Mouse (Mus musculus): ENCODE measurements at regions not wholly inside any gene's neighbourhood (a gene's known extent, or its start where the extent isn't known, plus 50 kb on each side); places are given as distances from the start of the nearest gene placed in this dataset.

DNA sequence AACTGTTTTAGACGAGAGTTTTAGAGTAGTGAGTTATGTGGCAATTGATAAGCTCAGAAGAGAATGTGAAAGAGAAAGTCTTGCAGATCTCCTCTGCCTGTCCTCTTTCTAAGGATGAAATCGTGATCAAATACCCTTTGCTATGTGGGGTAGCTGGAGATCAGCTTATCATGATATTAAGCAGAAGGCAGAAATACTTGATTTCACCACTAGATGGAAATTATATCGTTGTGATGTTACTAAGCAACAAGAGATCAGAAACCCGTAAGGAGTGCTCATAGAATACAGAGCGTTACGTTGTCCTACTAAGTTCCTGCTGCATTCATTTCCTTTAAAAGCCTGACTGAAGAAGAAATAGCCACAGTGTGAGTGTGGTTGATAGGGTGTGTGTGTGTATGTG is 219.3 kb downstream of the Brms1l start:
- H3K27ac ChIP-seq: no peak overlapping the region
- H3K27me3 ChIP-seq: peaks cover 18% of the 10 kb centered on the region
- H3K4me3 ChIP-seq: no peak overlapping the region
- no peak overlapping the region for H3K4me2 ChIP-seq
- 87% methylated on average over 6 of the region's 6 CpGs for WGBS
- H3K4me1 ChIP-seq (replicated peaks): no peaks in the 10 kb centered on the region
- H3K9ac ChIP-seq: no peak overlapping the region
- no peak for ATAC-seq (ENCODE audit: low FRiP score)
- 0 out of 2 replicates have a peak, but pooled peaks cover 2% of the 10 kb centered on the region for H3K9me3 ChIP-seq
- H3K36me3 ChIP-seq: no peaks in the 10 kb centered on the region

DNA sequence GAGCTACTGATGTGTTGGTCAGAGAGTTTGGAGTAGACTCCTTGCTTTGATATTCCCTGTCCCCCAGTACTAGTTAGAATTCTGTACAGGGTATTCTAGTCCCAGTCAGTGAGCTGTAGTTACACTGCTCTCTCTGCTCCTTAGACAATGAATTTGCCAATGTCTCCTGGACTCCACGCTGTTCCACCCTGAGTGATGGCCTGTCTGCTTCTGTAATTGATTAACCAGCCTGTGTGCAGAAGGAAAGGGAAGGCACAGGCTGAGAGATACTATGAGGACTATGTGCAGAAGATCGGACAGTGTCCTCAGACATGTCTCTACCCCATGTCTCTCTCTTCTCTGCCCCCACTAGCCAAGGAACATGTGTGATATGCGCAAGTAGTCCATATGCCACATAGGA is 209.9 kb downstream of the Brms1l start:
- H3K4me1 ChIP-seq (replicated peaks): no peaks in the 10 kb centered on the region
- H3K27ac ChIP-seq: no peak overlapping the region
- H3K27me3 ChIP-seq: no peaks in the 10 kb centered on the region; the same call in 1 of the 2 replicates
- ATAC-seq (ENCODE audit: low FRiP score): no peak
- no peak overlapping the region for H3K9ac ChIP-seq
- H3K36me3 ChIP-seq: no peaks in the 10 kb centered on the region
- WGBS: 65% methylated on average over 3 of the region's 3 CpGs
- H3K4me2 ChIP-seq: no peak overlapping the region
- H3K4me3 ChIP-seq: no peak overlapping the region
- H3K9me3 ChIP-seq: 0 out of 2 replicates have a peak, but pooled peaks cover 4% of the 10 kb centered on the region

DNA sequence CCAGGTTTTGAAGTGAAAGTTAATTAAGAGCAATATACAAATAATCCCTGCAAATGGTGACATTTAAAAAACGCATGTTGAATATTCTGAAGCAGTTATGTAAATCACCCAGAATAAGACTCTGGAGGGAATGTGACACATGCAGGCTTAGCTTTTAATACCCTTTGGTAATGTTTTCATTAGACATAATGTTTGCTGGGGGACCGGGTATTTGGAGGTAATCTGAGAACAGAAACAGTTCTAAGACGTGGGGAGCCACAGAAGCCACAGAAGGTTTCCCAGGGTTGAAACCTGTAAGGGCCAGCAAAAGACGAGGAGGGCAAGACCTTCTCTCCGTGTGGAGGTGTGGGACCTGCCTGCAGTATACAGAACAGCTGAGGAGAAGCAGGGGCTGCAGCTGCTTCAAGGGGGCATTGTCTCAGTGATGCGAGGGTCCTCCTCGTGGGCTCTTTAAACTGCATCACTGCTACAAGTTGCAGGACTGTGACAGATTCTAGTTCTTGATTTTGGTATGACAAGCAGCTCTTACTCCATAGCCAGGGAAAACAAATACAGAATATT is 184.9 kb downstream of the Brms1l start:
- no peaks in the 10 kb centered on the region for H3K9me3 ChIP-seq
- 27% methylated on average over 7 of the region's 7 CpGs for WGBS
- H3K27ac ChIP-seq: no peak overlapping the region
- ATAC-seq (ENCODE audit: low FRiP score): no peak
- no peak overlapping the region for H3K4me3 ChIP-seq
- H3K9ac ChIP-seq: no peak overlapping the region
- no peak overlapping the region for H3K4me2 ChIP-seq
- H3K4me1 ChIP-seq (replicated peaks): peaks cover 4% of the 10 kb centered on the region
- no peaks in the 10 kb centered on the region for H3K36me3 ChIP-seq
- H3K27me3 ChIP-seq: no peaks in the 10 kb centered on the region

DNA sequence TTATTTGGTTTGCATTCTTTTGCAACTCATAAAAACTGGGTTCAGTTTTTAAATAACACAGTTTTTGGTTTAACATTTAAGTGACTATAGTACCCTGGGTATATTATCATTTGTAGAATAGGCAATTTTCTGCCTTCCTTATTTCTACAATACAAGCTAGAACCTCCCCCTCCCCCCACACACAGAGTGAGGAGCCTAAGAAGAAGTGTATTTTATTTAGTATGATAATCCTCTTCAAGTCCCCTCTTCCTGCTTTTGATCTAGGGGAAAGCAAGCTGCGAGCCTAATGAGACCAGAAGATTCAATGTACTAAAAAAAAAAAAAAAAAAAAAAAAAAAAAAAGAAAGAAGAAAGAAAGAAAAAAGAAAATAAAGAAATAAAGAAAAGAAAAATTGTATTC is 184.4 kb downstream of the Brms1l start:
- Histone ChIP-seq H3K27me3 (no peaks in the 10 kb centered on the region), H3K9ac (no peak overlapping the region), H3K36me3 (no peaks in the 10 kb centered on the region), H3K9me3 (no peaks in the 10 kb centered on the region), H3K4me2 (no peak overlapping the region), H3K4me1 (replicated peaks) (peaks cover 4% of the 10 kb centered on the region), H3K27ac (no peak overlapping the region), H3K4me3 (no peak overlapping the region)
- ATAC-seq (ENCODE audit: low FRiP score): no peak
- 28% methylated on average over 1 of the region's 1 CpGs for WGBS

DNA sequence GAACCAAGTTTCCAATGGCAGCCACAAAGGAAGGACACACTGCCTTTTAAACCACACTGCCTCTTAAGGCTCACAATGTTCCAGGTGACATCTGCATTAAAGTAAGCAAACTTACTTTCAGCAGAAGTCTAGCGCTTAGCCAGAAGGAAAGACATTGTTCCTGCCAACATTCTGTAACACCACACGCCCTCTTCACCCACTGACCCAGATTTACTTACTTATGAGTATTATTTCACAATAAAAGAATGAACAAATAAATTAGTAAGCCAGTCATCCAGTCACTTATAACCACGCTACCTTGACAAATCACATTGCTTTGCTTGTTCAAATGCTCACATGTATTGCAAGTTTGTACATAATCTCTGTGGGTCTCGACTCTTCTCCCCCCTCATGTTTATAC is 173.9 kb downstream of the Brms1l start:
- no peaks in the 10 kb centered on the region for H3K9me3 ChIP-seq
- no peak overlapping the region for H3K9ac ChIP-seq
- H3K27ac ChIP-seq: no peak overlapping the region
- 80% methylated on average over 4 of the region's 4 CpGs for WGBS
- H3K27me3 ChIP-seq: 0 out of 2 replicates have a peak, but pooled peaks cover 5% of the 10 kb centered on the region
- no peak overlapping the region for H3K4me2 ChIP-seq
- no peak overlapping the region for H3K4me3 ChIP-seq
- peaks cover 5% of the 10 kb centered on the region for H3K4me1 ChIP-seq (replicated peaks)
- no peaks in the 10 kb centered on the region for H3K36me3 ChIP-seq
- no peak for ATAC-seq (ENCODE audit: low FRiP score)

DNA sequence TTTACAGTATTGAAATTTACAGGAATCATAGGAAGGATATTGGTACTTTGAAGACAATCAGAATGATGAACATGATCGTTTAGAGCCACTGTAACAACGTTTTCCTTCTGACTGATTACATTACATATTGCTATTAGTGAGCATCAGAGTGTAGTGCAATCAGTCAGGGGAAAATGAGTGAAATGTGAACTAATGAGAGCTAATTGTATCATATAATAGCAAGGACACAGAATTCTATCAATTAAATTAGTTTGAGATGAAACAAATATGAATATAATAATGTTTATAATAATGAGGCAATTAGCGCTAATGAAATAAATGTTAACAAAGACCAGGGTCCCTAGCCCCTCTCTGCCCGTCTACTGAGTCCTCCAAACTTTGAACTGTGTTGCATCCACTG is 169.7 kb downstream of the Brms1l start:
- Histone ChIP-seq H3K4me2 (no peak overlapping the region), H3K4me1 (replicated peaks) (peaks cover 10% of the 10 kb centered on the region), H3K9ac (no peak overlapping the region), H3K27ac (no peak overlapping the region), H3K36me3 (no peaks in the 10 kb centered on the region), H3K9me3 (no peaks in the 10 kb centered on the region), H3K4me3 (no peak overlapping the region), H3K27me3 (no peaks in the 10 kb centered on the region)
- WGBS: 61% methylated on average over 4 of the region's 4 CpGs
- ATAC-seq (ENCODE audit: low FRiP score): no peak

DNA sequence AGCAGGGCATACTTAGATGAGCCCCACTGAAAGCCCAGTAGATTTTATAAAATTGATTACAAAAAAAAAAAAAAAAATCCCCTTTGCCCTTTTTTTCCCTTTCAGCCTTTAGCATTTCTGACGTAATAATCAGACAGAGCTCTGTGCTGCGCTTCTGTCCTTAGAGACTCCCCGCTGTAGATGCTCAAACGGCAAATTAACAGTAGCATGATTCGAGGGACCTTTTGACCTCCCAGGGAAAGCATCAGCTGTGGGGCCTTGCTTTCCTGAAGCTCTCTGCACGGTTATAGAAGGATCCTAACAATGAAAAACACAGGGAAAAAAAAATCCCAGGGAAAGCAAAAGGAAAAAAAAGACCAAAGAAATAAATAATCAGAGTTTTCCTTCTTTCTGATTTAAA is 169.2 kb downstream of the Brms1l start:
- 8% methylated on average over 6 of the region's 6 CpGs for WGBS
- H3K36me3 ChIP-seq: no peaks in the 10 kb centered on the region
- ATAC-seq (ENCODE audit: low FRiP score): no peak
- no peaks in the 10 kb centered on the region for H3K9me3 ChIP-seq
- H3K27ac ChIP-seq: 0 out of 2 replicates have a peak overlapping the region, but pooled peaks have one; percentile 18
- no peak overlapping the region for H3K4me3 ChIP-seq
- H3K4me1 ChIP-seq (replicated peaks): peaks cover 10% of the 10 kb centered on the region
- H3K4me2 ChIP-seq: no peak overlapping the region
- no peaks in the 10 kb centered on the region for H3K27me3 ChIP-seq
- no peak overlapping the region for H3K9ac ChIP-seq

DNA sequence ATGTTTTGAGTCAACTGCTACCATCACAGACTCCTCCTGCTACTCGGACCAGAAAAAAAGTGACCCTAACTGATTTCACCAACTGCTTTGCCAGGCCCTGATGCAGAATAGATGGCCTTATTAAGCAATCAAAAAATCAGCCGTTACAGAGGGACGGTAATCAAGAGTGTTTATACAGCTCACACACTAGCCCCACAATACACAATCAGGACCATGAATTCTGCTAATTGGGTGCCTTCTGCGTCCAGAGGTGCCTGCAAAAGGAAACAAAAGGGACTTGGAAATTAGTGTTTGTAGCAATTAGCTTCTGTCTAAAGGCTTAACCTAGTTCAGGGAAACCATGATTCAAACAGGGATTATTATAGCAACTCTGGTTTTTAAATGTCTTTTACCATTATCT is 168.4 kb downstream of the Brms1l start:
- Histone ChIP-seq H3K9me3 (no peaks in the 10 kb centered on the region), H3K27me3 (no peaks in the 10 kb centered on the region), H3K9ac (no peak overlapping the region), H3K4me2 (no peak overlapping the region), H3K27ac (no peak overlapping the region), H3K4me1 (replicated peaks) (peaks cover 10% of the 10 kb centered on the region), H3K36me3 (no peaks in the 10 kb centered on the region), H3K4me3 (no peak overlapping the region)
- WGBS: 18% methylated on average over 4 of the region's 4 CpGs
- ATAC-seq (ENCODE audit: low FRiP score): 0 out of 2 replicates have a peak, but pooled peaks have one; percentile 19

DNA sequence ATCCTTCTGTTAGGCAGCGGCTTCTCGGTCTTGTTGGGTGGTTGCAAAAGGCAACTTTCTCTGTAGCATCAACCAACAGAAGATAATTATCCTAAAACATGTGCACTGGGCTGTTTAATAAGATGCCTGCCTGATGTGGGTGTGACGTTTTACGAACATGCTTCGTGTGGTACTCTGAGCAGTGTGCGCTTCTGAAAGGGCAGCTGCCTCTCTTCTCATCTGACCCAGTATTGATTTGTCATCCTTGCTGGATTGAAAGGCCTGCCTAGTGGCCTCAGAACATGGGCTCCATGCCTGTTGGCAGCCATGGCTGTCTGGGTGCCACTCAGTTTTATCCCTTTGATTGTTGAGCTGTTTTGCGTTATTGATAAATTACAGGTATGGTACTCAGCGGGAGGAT is 167.4 kb downstream of the Brms1l start:
- Histone ChIP-seq H3K4me2 (no peak overlapping the region), H3K36me3 (no peaks in the 10 kb centered on the region), H3K27me3 (no peaks in the 10 kb centered on the region), H3K9me3 (no peaks in the 10 kb centered on the region), H3K9ac (no peak overlapping the region), H3K4me3 (no peak overlapping the region), H3K4me1 (replicated peaks) (peaks cover 10% of the 10 kb centered on the region), H3K27ac (no peak overlapping the region)
- WGBS: 56% methylated on average over 8 of the region's 8 CpGs
- ATAC-seq (ENCODE audit: low FRiP score): no peak

DNA sequence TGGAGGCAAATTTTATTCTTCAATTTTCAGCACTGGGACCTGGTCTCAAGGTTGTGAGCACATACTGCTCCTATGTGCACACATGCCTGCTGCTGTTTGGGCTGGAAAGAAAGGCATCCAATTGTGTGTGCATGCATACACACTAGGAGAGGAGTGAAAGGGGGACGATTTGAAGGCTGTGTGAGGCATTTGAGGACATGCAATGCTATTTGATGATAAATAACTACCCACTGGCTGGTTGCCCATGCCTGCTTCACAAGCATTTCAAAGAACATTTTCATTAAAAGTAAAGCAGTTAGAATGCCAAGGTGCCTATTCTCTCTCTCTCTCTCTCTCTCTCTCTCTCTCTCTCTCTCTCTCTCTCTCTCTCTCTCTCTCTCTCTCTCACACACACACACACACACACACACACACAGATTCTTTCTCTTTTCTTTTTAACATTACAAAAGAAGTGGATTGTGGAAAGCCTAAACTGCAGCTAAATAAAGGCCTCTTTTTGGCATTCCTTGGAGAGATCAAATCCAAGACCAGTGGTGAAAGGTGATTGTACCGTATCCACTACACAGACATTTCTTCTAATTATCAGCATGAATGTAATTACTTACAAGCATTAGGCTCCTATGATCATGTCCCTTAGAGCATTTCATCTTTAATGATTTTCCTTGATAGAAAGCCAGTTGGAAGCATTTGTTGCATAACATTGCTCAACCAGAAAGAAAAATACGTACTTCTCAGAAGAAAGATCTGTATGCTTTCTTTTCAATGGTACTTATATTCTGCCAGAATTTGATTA is 160.7 kb downstream of the Brms1l start:
- Histone ChIP-seq H3K4me3 (no peak overlapping the region), H3K4me2 (no peak overlapping the region), H3K36me3 (no peaks in the 10 kb centered on the region), H3K27me3 (no peaks in the 10 kb centered on the region), H3K4me1 (replicated peaks) (peaks cover 4% of the 10 kb centered on the region), H3K27ac (no peak overlapping the region), H3K9me3 (no peaks in the 10 kb centered on the region), H3K9ac (no peak overlapping the region)
- ATAC-seq (ENCODE audit: low FRiP score): no peak
- 39% methylated on average over 3 of the region's 3 CpGs for WGBS

DNA sequence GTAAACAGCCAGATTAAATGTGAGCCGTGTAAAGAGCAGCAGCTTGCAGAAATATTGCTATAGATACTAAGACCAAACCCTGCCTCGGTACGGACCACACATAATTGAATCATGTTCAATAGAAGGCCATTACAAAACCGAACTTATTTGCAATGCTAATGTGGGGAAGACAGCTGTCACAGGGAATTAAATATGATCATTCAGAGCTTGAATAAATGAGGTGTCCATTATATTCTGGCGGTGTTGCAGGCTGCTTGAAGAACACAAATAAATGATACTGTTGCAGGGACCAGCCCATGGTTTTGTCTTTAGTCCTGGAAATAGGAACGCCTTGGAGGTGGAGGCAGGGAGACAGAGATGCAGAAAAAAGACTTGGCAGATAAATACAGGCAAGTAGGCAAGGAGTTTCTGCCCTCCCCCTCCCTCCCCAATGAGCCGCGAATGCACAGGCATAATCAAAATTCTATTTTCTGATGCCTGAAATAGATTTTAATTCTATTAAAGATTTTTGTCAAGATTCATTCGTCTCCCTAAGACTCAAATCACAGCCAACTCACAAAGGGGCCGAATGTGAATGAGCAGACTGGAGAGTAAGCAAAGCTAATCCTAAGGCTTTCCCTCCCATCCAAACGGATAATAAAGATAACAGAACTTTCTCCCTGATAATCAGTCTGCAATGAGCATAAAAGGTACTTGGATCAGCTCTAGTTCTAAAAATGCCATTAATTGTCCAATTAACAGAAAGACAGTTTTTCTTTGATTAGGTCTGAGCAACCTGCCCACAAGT is 147.6 kb downstream of the Brms1l start:
- Histone ChIP-seq H3K4me1 (replicated peaks) (peaks cover 17% of the 10 kb centered on the region), H3K27ac (peak overlapping the region; percentile 42; the same call in 1 of the 2 replicates), H3K4me3 (no peak overlapping the region), H3K9ac (no peak overlapping the region), H3K9me3 (no peaks in the 10 kb centered on the region), H3K27me3 (0 out of 2 replicates have a peak, but pooled peaks cover 2% of the 10 kb centered on the region), H3K36me3 (no peaks in the 10 kb centered on the region), H3K4me2 (peak overlapping the region; percentile 32)
- peak; percentile 86 for ATAC-seq (ENCODE audit: low FRiP score)
- 19% methylated on average over 11 of the region's 11 CpGs for WGBS

DNA sequence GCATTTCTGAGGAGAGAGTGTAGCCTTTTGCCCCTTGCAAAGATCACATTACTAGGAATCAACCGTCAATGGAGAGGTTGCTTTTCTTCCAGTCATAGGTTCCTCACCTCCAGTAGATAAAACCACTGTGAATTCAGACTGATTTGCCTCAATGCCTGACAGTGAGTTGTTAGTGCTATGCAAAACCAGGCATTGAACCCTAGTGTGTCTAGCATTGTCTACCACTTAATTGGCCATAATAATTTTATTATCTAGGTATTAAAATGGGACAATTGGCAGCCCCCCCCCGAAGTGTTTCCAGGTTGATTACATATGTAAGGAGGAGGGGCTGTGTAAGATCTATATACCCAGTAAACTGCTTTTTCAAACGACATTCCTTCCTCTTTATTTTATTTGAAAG is 147.0 kb downstream of the Brms1l start:
- Histone ChIP-seq H3K4me2 (peak overlapping the region; percentile 32), H3K27me3 (0 out of 2 replicates have a peak, but pooled peaks cover 2% of the 10 kb centered on the region), H3K4me3 (no peak overlapping the region), H3K36me3 (no peaks in the 10 kb centered on the region), H3K9ac (no peak overlapping the region), H3K27ac (peak overlapping the region; percentile 42; the same call in 1 of the 2 replicates), H3K9me3 (no peaks in the 10 kb centered on the region), H3K4me1 (replicated peaks) (peaks cover 17% of the 10 kb centered on the region)
- ATAC-seq (ENCODE audit: low FRiP score): no peak; the same call in 1 of the 2 replicates
- 23% methylated on average over 3 of the region's 3 CpGs for WGBS
